Mouse (Mus musculus): ENCODE data around the gene Bach1.

DNA sequence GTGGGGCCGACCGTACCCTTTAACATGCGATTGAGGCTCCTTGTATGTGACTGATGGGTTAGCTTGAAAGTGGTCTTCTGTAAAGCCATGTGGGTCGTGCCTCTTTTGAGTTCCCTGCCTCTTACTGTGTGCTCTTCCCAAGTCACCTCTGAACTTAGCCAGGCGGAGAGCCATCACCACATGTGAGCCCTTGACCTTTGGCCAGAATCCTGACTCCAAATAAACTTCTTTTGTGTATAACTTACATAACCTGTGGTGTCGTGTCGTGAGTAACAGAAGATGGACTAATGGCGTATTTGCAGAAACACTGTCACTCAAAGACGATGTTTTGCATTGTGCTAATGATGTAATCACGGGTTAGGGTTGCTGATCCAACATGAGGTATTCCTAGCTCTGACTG, 22.6 kb upstream of the Bach1 start:
- TF ChIP-seq CTCF (conservative IDR thresholded peaks at IDR 0.05; ENCODE audit: low read length) (no peak), POU5F1 (IDR thresholded peaks at IDR 0.05; ENCODE audit: borderline replicate concordance, low read length) (no peak)

Measured in E14TG2a.4 (cell line).